Mouse (Mus musculus) cortical plate, adult 2 months (tissue): ENCODE measurements around the gene Mki67.

Experiments
- CTCF ChIP-seq: fragments of 200-500 bp; IDR thresholded peaks from 2 replicates; pipeline ENCODE4 v1.5.1; 2011; ENCODE audit warnings: mild to moderate bottlenecking, control low read depth, low read length; ENCODE audit not compliant: insufficient read depth; ENCODE audit errors: extremely low read depth
- POLR2A ChIP-seq: fragments of 200-500 bp; IDR thresholded peaks from 2 replicates; pipeline ENCODE4 v1.6.1; 2011; ENCODE audit warnings: mild to moderate bottlenecking, low read length, control low read depth; ENCODE audit not compliant: insufficient read depth; ENCODE audit errors: extremely low read depth

DNA sequence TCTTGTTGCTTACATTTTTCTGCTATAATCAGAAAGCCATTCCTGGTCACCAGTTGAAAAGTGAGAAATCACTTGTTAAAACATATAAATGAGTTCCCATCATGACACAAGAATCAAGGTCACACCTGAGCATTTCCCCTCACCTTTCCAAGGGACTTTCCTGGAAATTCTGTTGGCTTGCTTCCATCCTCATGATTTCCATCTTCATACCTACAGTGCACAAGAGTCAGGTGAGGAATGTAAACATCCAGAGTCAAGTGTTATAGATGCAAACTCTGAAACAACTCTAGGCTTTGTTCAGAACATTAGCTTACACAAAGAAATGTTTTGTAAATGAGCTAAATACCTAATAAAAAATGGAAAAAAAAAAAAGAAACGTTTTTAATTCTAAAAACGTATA is 5.5 kb downstream of the Mki67 start:
- TF ChIP-seq CTCF (no peak), POLR2A (no peak)
